Mouse (Mus musculus) kidney, postnatal 14 days (tissue): ENCODE results near the gene Steap3.
"Not testable (repeated sequence)": the region's sequence is repeated elsewhere in the genome, so short reads cannot be mapped to it uniquely, and the experiment has no call there.

Source experiments
- DNase-seq: peaks from one replicate; pipeline ENCODE4 v3.0.0; 2022; ENCODE audit warnings: mixed read lengths

The Steap3 gene

DNA sequence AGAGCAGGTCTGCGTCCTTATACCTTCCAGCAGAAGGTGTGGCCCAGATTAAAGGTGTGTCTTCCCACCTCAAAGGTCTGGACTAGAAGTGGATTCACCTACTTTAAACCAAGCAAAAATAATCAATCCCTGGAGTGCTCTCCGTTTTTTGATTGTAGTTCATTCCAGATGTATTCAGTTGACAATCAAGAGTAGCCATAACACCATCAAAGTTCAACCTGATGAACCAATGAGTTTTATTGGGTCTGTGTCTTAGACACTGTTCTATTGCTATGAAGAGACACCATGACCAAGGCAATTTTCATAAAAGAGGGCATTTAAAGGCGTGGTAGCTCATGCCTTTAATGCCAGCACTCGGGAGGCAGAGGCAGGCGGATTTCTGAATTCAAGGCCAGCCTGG is at the start of gene Steap3:
TSS of gene Steap3 (minus strand) at position 101 of the 400 bp plus-strand sequence.
- DNase-seq = no peak

DNA sequence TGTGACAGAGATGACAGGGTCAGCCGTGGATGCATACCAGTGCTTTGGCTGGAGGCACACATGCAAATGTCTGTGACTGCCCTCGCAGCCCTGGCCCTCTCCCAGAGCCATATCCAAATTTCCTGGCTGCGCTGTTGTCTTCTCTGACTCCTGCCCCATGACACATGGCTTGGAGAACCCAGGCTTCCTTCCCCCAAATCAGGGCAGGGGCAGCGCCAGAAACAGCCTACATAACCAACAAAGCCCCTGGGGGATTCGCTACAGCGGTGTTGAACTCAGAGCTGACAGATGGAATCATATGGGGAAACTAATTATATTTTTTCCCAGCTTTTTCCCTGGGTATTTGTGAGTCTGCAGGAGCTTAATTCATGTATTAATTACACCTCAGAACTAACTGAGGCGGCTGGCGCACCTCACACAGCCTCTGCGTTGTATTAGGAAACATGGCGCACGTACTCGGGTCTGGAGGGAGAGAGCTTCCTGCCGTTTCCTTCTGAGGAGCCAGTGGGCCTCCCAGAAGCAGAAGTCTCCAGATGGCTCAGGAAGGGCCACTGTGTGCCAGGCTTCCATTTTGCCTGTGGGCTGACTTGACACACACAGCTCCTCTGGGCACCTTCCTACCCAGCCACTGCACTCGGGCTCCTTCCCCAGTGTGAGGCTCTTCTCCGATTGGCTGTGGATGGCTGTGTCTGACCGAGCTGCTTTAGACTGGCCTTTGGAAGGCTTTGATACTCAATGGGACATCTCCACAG is 48.9 kb upstream of the Steap3 start:
- no peak for DNase-seq

DNA sequence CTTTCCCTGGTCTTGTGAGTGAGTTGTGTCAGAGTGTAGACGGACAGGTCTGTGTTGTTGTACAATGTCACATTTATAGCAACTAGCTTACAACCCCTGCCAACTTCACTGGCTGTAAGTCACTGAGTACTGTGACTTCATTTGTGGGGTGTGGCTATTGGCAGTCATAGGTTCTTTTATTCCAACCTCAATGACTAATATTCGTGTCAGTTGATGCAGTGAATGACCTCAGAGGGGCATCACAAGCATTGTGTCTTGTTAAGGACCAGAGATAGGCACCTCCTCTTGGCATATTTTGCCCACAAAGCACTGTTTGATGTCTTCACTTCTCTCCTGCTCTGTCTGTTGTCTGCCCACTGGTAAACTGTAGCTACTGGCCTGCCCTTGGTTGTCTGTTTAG is 33.3 kb upstream of the Steap3 start:
- no peak for DNase-seq

DNA sequence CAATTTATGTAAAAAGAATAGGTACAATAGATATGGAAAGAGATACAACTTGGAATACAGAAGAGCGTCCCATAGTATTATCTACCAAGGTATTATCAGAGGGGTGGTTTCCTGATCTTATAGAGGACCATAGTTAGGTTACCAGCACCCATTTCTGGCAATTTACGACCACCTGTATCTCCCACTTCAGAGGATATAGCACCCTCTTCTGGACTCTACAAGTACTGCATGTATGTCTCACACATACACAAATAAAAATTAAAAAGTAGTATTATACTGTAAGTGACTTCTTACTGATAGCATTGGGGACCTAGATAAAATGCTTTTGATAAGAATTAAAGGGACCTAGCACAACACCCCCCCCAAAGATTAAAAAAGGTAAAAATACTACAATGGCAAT is 24.4 kb upstream of the Steap3 start:
- no peak for DNase-seq

DNA sequence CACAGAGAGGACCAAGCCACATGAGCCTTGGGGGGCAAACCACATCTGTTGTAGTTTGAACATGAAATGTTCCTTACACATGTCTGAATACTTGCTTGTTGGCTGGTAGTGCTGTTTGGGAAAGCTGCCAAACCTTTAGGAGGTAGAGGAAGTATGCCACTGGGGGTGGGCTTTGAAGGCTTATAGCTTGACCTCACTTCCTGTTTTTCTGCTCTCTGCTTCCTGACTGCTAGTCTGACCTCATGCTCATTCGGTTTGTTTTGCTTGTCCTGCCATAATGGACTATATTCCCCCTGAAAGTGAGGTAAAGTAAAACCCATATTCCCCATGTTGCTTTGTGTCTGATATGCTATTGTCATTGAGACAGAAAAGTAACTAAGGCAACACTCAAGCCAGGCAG is 21.3 kb upstream of the Steap3 start:
- DNase-seq = no peak

DNA sequence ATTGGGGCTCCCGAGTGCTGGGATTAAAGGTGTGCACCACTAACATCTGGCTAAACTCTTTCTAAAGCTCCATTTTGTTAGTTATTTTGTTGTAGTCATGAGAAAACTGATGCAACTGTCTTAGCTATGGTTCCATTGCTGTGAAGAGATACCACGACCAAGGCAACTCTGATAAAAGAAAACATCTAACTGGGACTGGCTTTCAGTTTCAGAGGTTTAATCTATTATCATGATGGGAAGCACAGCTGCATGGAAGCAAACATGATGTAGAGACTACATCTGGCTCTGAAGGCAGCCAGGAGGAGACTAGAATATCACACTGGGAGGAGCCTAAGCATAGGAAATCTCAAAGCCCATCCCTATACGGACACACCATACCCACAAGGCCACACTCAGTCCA is 19.2 kb upstream of the Steap3 start:
- DNase-seq = no peak

DNA sequence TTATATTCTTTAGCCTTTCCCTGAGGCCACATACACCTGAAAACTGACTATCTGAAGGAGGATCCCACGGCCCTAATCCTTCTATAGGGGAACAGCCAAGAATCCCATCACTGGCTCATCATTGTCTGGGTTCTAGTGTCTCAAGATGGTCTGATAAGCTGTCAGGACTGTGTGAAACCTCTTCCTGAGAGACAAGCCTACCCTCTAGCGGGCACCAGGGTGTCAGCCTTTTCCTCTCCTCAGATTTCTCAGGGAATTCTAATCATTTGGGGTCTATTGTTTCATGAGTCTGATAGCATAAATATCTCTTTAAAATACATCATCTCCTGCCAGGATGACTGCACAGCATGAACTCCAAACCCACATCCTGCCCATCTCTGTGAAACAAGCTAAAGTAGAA is 17.3 kb upstream of the Steap3 start:
- DNase-seq = no peak

DNA sequence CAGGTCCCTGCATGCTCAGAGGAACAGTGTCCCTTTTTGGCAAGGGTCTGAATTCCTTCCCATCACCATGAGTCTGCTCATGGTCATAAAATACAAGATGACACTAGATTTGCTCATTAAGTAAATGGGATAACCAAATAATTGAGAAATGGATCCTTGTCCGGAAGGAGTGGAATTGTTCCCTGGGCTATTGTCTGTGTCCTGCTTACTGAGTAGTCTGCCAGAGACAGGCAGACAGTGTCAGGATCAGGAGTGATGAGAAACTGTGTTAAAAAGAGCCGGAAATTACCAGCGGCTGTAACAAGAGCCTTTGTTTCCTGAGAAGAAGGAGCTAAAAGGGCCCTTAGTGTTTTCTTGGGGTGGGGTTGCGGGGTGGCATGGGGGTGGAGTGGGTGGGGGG is 15.2 kb upstream of the Steap3 start:
- no peak for DNase-seq

DNA sequence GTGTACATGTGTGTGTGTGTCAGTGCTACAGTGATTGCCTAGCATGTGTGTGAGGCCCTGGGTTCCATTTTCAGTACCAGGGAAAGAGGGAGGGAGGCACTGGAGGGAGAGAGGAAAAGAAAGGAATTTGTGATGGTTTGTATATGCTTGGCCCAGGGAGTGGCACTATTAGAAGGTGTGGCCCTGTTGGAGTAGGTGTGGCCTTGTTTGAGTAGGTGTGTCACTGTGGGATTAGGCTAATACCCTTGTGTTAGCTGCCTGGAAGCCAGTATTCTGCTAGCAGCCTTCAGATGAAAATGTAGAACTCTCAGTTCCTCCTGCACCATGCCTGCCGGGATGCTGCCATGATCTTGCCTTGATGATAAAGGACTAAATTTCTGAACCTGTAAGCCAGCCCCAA is 3.6 kb upstream of the Steap3 start:
- DNase-seq = not testable (repeated sequence)

DNA sequence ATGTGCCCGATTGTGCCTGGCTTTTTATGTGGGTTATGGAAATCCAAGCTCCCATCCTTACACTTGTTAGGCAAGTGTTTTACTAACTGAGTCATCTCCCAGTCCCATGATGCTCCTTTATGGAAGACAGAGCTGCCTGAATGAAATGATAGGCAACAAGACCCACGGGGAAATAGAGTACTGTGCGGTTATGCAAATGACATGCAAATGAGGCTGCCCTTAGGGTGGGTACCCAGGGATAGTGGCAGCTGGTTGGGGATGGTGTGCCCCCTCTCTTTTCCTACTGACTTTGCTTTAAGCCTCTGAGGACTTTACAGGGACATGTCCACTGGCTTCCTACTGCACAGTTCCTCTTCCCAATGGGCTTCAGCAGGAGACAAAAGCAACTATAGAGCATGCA is 2.7 kb upstream of the Steap3 start:
- no peak for DNase-seq

DNA sequence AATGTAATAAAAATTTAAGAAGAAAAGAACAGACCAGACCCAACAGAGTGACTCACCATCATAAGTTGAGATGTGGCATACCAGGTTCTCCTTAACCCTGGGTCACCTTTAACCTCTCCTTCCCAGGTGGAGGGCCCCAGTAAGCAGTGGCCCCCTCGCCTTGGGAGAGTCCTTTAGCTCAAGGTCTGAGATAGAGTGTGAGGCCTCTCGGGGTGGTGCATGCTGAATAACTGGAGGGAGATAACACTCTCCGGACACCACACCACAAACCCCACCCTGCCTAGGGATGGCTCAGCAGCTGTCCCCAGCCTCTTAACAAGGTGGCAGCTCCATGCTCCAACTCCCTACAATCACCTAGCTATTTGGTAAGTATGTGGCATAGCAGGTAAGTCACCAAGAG is 1.6 kb downstream of the Steap3 start:
- DNase-seq = no peak

DNA sequence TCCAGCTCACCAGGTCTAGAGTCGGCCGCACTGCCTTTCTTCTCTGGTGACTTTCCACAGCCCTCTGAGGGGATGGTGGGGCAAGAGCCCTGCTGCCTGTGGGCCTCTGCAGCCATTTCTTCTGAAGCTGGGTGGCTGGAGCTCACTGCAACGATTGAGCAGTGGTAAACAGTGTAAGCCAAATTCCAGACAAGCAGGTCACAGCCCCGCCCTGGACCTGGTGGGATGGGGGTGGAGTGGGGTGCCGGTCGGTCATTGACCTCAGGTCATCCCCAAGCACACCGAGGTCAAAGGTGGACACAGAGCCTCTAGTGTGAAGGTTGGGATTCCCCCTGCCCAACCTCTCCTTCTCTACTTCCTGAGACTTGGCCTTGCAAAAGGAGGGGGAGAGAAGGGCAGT is 2.4 kb downstream of the Steap3 start:
- DNase-seq = no peak

DNA sequence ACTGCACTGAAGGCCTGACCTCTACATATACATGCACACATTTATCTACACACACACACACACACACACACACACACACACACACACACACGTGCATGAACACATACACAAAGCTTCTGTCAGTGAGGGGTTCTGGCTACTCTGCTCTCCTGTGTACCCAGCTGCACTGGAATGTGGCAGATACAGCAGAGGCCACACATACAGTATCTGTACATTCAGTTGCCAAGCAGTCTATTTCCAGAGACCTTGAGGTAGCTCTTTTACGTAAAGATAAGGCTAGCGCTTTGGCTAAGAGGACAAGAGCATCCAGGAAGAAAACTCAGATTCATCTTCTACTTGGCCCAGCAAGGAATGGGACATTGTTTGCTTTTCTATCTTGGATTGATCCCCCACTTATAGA is 4.9 kb downstream of the Steap3 start:
- no peak for DNase-seq

DNA sequence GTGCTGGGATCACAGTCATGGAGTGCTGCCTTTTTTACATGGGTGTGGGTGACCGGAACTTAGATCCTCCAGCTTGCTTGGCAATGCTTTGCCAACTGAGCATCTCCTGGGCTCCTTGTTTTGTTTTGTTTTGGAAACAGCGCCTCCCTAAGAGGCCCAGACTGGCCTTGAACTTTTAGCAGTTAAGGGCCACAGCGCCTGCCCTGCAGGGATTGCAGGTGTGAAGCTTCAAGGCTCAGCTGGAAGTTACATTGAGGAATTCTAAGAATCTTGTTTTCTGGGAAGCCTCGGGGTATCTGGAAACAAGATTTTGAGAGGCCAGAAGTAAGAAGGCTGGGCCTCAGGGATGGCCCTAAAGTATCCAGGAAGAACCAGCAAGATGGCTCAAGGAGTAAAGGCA is 6.0 kb downstream of the Steap3 start:
- DNase-seq = no peak

DNA sequence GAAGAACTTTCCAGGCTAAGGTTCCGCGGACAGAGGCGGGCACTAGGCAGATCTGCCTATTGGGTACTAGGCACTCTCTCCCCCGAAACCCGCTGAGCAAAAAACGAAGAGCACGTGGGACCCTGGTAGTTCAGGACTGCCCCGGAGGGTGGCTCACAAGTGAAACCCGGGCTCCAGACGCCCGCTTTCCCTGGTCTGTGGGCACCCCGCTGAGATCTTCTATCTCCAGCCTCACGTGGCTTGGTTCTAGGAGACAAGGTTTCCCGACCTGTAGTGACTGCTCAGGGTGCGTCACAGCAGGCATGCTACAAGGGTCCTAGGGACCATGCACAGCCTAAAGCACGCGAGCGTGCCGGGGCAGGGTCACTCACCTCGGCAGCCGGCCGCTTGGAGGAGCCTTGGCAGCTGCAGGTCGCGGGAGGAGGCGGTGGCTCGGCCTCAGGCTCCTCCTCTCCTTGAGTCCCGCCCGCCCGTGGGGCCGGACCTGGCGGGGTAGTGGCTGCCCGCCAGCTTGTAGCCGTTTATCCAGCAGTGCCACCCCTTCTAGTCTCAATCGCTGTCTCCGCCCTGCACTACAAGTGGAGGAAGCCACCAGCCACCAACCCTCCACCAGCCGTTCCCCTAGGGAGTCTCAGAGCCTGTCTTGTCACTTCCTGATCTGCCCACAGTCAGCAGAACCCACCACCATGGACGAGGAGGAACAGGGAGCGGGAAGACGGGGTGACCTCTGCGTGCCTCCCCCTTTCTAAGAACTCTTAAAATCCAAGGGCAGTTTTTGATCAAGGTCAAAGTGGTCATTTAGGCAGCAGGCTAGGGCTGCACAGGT is 7.4 kb downstream of the Steap3 start:
- DNase-seq = peak; percentile 93

DNA sequence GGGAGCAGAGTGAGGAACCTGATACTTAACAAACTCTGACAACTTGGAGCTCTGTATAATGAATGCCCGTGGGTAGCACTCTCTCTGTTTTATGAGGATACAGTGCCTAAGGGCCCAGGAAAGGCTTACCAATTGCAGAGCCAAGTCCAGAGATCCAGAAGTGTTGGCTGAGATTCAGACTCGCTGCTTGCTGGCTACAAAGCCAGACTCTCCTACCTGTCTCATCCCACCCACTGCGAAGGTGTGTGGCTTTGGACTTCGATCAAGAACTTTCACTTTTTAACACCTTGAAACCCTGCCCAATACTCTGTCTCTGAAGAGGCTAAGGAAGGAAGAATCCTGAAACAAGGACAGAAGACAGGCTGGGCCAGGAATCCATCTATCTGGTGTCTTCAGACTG is 9.3 kb downstream of the Steap3 start:
- DNase-seq = peak; percentile 39

DNA sequence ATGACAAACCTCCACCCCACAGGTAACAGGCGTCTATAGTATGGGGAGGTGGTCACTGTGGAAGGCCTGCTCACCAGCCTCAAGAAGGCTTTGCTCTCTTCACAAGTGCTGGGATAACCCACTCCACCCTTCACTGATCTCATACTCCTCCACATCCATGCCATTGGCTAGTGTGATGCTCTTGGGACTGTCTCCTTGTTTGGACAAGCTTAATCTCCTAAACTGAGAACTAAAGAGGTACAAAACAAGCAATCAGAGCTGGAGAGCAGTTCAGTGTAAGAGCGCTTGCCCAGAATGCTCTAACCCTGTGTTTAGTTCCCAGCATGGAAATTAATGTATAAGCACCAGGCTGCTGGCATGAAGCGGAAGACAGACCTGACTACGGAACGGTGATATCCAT is 11.3 kb downstream of the Steap3 start:
- DNase-seq = no peak

DNA sequence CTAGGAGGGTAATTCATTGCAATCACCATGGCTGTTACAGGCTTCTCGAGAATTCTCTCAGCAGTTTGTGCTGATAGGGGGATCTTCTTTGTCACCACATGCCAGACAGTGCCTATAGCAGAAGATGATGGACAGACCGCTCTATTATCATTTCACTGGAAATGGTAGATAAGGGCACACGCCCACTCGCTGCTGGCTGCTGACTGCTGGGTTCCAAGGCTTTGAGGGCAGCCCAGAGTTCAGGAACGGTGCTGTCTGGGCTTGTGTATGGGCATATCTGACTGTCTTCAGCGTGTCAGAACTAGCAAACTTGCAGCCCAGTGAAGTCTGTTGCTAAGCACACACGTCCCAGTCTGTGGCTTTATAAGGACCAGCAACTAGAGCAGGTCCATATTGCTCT is 13.3 kb downstream of the Steap3 start:
- no peak for DNase-seq

DNA sequence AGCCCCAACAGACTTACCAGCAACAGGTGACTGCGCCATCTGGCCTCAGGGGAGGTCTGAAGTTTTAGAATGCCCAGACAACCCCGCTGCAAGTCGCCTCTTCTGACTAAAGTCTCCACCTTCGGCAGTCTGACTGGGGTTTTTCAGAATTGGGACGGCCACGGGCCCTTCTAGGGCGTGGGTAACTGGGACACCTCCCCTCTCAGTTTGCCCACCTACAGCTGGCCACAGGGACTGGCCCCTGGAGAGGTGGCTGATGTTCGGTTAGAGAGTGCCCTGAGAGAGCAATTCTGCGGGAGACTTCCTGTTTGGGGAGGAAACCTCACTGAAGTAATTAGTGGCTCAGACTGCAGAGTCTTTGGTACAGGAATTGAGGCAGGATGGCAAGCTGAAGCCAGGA is 13.8 kb downstream of the Steap3 start:
- DNase-seq = no peak

DNA sequence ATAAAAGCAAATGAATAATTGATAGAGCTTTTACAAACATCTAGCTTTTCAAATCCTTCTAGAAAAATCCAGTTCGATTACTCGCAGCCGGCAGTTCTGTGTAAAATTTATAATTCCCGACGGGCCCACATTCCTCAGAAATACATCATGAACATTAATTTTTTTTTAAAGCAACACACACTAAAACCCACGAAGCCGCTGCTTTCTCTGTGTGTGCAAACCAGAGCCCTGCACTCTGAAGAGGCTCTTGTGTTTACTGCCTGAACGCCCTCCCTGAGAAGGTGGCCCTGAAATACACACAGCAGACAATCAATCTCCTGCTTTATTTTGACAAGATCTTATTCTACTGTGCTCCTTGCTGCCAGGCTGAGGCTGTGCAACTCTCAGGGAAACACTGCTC is 14.3 kb downstream of the Steap3 start:
- DNase-seq = no peak

DNA sequence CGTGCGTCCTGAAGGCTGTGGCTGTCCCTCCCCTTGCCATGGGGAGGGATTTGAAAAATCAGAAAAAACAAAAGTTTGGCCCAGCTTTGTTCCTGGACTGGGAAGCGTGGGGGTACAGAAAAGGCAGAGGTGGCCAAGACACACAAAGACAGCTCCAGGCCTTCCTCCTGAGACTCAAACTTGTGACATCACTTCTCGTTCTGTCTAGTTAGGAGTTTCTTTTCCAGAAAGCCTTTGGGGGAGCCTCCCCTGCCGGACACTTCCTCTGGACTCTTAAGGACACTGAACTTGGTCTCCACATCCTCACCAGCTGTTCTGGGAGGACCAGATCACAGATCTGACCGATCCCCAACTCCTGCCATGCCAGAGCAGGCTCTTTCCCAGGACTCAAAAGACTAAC is 18.8 kb downstream of the Steap3 start:
- no peak for DNase-seq

DNA sequence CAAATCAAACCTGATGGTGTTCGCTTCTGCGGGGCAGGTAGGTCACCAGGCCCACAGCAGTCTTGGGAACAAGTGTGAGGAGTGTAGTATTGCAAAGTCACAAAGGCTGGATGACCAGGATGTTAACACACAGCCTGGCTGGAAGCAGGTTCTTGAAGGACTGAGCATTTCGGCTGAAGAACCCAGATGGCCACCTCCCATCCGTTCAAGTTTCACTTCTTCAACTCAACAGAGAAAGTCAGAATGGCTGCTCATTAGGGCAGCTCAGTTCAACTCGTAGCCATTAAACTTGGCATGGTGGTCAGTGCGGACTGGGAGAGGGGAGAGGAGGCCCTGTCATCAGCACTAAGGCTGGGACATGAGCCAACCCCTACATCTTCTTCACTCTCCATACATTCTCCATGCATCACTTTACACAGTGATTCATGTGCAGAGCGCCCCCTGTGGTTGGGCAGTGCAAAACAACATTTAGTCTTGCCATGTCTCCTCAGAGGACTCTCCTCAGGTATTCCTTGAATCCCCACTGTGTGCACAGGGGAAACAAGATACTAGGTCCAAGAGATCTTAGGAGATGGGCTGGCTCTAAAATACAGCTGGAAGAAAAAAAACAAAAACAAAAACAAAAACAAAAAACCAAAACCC is 19.9 kb downstream of the Steap3 start:
- DNase-seq = no peak

DNA sequence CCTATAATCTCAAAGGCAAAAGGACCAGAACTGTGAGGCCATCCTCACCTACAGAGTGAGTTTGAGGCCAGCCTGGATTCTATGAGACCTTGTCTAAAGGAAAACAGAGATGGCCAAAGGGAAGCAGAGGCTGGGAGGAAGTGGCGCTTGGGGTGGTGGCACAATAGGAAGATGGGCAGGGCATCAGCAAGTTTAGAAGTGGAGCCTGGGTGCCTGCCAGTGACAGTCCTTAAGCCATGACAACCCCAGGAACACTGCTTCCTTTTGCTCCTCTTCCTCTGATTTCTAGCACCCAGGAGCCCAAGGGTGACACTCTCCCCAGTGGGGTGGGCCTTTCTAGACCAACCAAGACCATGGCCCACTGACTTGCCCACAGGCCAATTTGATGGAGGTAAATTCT is 21.3 kb downstream of the Steap3 start:
- no peak for DNase-seq

DNA sequence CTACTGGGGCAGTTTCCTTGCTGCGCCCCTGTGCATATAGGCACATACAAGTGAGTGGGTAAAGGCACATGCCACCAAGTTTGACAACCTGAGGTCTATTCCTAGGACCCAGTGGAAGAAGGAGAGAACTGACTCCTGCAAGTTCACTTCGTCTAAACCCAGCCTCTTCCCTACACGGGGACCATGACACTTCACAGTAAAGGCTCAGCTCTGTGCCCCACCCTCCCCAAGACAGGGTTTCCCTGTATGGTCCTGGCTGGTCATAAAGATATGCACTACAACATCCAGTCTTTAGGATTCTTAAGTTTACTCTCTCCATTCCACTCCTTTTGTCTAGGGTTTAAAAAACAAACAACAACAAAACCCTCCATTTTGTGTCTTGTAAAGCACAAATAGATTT is 21.9 kb downstream of the Steap3 start:
- no peak for DNase-seq
